Mouse (Mus musculus) megakaryocyte, adult 5-6 weeks (primary cell): ENCODE measurements around the gene Tuba1c. TPM values are rescaled to one million over a fixed set of nuclear protein-coding genes. Genes with fewer than 3 reads are reported as not detected.
A peak's percentile ranks its signal among the peaks of the same experiment; 100 is the strongest.

ENCODE experiments used
- ATAC-seq: 2 replicates; pipeline ENCODE4 v1.8.0; 2016; ENCODE audit warnings: mild to moderate bottlenecking, inconsistent platforms; ENCODE audit not compliant: poor library complexity, severe bottlenecking
- total RNA-seq, 2 experiments: library from RNA; stranded (forward) in 1 of 2; stranded (reverse) in 1 of 2; fragments of 153-499, 151-499 nt in 1 of 2; fragments of 221-1000, 200-1000 nt in 1 of 2; gene quantifications; 2 replicates each; pipeline versions ENCODE4 v1.2.3 to v1.2.4; 2015 to 2017

Tuba1c gene
- total RNA-seq, 2 experiments from 2014 or later, result 124 to 232 TPM

- no peak for ATAC-seq
These were observed 34.7 kb upstream of the Tuba1c start for GRCm38 (mm10) chr15:98994957-98995520.

- ATAC-seq, result no peak
These were observed 32.9 kb upstream of the Tuba1c start for GRCm38 (mm10) chr15:98996840-98997239.

GRCm38 (mm10) chr15:98997938-98998774 lies 31.5 kb upstream of the Tuba1c start:
- no peak for ATAC-seq

- ATAC-seq, result no peak
These were observed 30.9 kb upstream of the Tuba1c start for GRCm38 (mm10) chr15:98998775-98999157.

- peak; percentile 62 for ATAC-seq
These were observed 29.0 kb upstream of the Tuba1c start for GRCm38 (mm10) chr15:99000535-99001283.

GRCm38 (mm10) chr15:99001451-99001931 lies 28.2 kb upstream of the Tuba1c start:
- 0 out of 2 replicates have a peak, but pooled peaks have one; percentile 24 for ATAC-seq

- ATAC-seq, result no peak
These were observed 26.1 kb upstream of the Tuba1c start for GRCm38 (mm10) chr15:99003600-99003999.

- peak; percentile 79 for ATAC-seq
These were observed 20.9 kb upstream of the Tuba1c start for GRCm38 (mm10) chr15:99008801-99009241.

- no peak for ATAC-seq
These were observed 18.8 kb upstream of the Tuba1c start for GRCm38 (mm10) chr15:99010896-99011295.

- ATAC-seq, result no peak
These were observed 17.7 kb upstream of the Tuba1c start for GRCm38 (mm10) chr15:99011946-99012345.

GRCm38 (mm10) chr15:99014496-99015030 lies 15.1 kb upstream of the Tuba1c start:
- ATAC-seq, result no peak

- peak; percentile 67 for ATAC-seq
These were observed 12.3 kb upstream of the Tuba1c start for GRCm38 (mm10) chr15:99017355-99017761.

GRCm38 (mm10) chr15:99017986-99018385 lies 11.7 kb upstream of the Tuba1c start:
- no peak for ATAC-seq

GRCm38 (mm10) chr15:99018630-99019029 lies 11.1 kb upstream of the Tuba1c start:
- no peak for ATAC-seq

- no peak for ATAC-seq
These were observed 10.3 kb upstream of the Tuba1c start for GRCm38 (mm10) chr15:99019436-99019835.

GRCm38 (mm10) chr15:99020171-99020570 lies 9.5 kb upstream of the Tuba1c start:
- no peak for ATAC-seq

- ATAC-seq, result no peak
These were observed 8.4 kb upstream of the Tuba1c start for GRCm38 (mm10) chr15:99021255-99021654.

GRCm38 (mm10) chr15:99024668-99025314 lies 4.9 kb upstream of the Tuba1c start:
- ATAC-seq, result peak; percentile 45

GRCm38 (mm10) chr15:99025414-99025813 lies 4.3 kb upstream of the Tuba1c start:
- ATAC-seq, result no peak

- ATAC-seq, result no peak
These were observed 3.4 kb upstream of the Tuba1c start for GRCm38 (mm10) chr15:99026259-99026658.

- ATAC-seq, result no peak
These were observed 2.6 kb upstream of the Tuba1c start for GRCm38 (mm10) chr15:99027116-99027515.
